Mouse (Mus musculus) neutrophil, adult 59 days (primary cell): Measurements from ENCODE around the gene Tdpoz5. TPM values are rescaled to one million over a fixed set of nuclear protein-coding genes. Genes with fewer than 3 reads are reported as not detected.

Experiments
- total RNA-seq, 2 experiments: library from RNA; stranded (reverse); gene quantifications; 1 replicate in 1 of 2; 2 replicates in 1 of 2; pipeline ENCODE4 v1.2.4; 2023

Tdpoz5 gene
- not detected for total RNA-seq

GRCm38 (mm10) chr3:93961214-93961613, at the start of gene Tdpoz5:
Tdpoz5 (minus strand) TSS chr3:93961314.

GRCm38 (mm10) chr3:93943443-93943842, 17.7 kb downstream of the Tdpoz5 start, which contains the start of gene Gm9117:
Gm9117 (minus strand) TSS chr3:93943543.

Other genes starting within 250 kb of the Tdpoz5 start
- not detected for gene Gm5773, start 188.3 kb downstream of the Tdpoz5 start, total RNA-seq
- gene Tdpoz4, start 164.9 kb downstream of the Tdpoz5 start, total RNA-seq: not detected
- gene Tdpoz3, start 135.3 kb downstream of the Tdpoz5 start, total RNA-seq: not detected
- gene Gm9117, start 17.8 kb downstream of the Tdpoz5 start, total RNA-seq: not detected
- not detected for gene Gm9125, start 93.6 kb upstream of the Tdpoz5 start, total RNA-seq
- gene Gm10697, start 111.3 kb upstream of the Tdpoz5 start, total RNA-seq: not detected
- gene Gm10696, start 216.9 kb upstream of the Tdpoz5 start, total RNA-seq: not detected
- not detected for gene Gm5286, start 235.4 kb upstream of the Tdpoz5 start, total RNA-seq